Mouse (Mus musculus) CH12.LX (cell line): ENCODE data around the gene Lrrc10. TPM values are rescaled to one million over a fixed set of nuclear protein-coding genes. Genes with fewer than 3 reads are reported as not detected.
"Not testable (repeated sequence)": the region's sequence is repeated elsewhere in the genome, so short reads cannot be mapped to it uniquely, and the experiment has no call there.

Experiments
- DNase-seq: peaks from one replicate; pipeline ENCODE4 v3.0.0-alpha.2; 2013; ENCODE audit errors: extremely low read depth
- H3K27ac ChIP-seq: 2 replicates; pipeline ENCODE4 v1.5.1; 2012; ENCODE audit warnings: low read depth, mild to moderate bottlenecking, control low read depth, moderate library complexity; ENCODE audit not compliant: insufficient read depth
- H3K27me3 ChIP-seq: replicated peaks from 2 replicates; pipeline ENCODE3; 2012; ENCODE audit warnings: inconsistent platforms
- H3K36me3 ChIP-seq, 2 experiments: replicated peaks in 1 of 2; 2 replicates each; pipeline versions ENCODE3 to v1.6.1; 2012; ENCODE audit warnings: inconsistent platforms in 1 of 2, low read length in 1 of 2, mild to moderate bottlenecking in 1 of 2, mixed read lengths in 1 of 2, moderate library complexity in 1 of 2; ENCODE audit not compliant: control insufficient read depth in 1 of 2, insufficient read depth in 1 of 2
- H3K4me1 ChIP-seq, 2 experiments: 2 replicates each; pipeline ENCODE4 v1.6.1; 2012; ENCODE audit warnings: inconsistent platforms in 1 of 2, moderate library complexity in 1 of 2; ENCODE audit not compliant: insufficient read depth in 2 of 2, control insufficient read depth in 1 of 2
- H3K4me2 ChIP-seq: 2 replicates; pipeline ENCODE4 v1.6.1; 2012; ENCODE audit warnings: low read depth, mild to moderate bottlenecking, control low read depth; ENCODE audit not compliant: poor library complexity, insufficient read depth, severe bottlenecking
- H3K4me3 ChIP-seq, 3 experiments: fragments of 150-350 bp in 1 of 3; sonication (generic) in 1 of 3; replicated peaks in 1 of 3; 2 replicates each; pipeline versions ENCODE3 to v1.5.1; 2011 to 2012; ENCODE audit warnings: low read depth in 2 of 3, low read length in 2 of 3, mild to moderate bottlenecking in 2 of 3, moderate library complexity in 2 of 3, control low read depth in 1 of 3, improper control_type of control experiment in 1 of 3, inconsistent platforms in 1 of 3, mixed read lengths in 1 of 3; ENCODE audit not compliant: poor library complexity in 1 of 3
- H3K79me2 ChIP-seq: replicated peaks from 2 replicates; pipeline ENCODE4 v1.6.1; 2012; ENCODE audit warnings: mild to moderate bottlenecking, moderate library complexity; ENCODE audit not compliant: control insufficient read depth, poor library complexity, insufficient read depth, severe bottlenecking; ENCODE audit errors: extremely low read depth
- H3K9ac ChIP-seq: 2 replicates; pipeline ENCODE4 v1.6.1; 2012; ENCODE audit warnings: low read depth, mild to moderate bottlenecking, control low read depth, moderate library complexity; ENCODE audit not compliant: insufficient read depth
- H3K9me3 ChIP-seq: replicated peaks from 2 replicates; pipeline ENCODE3; 2012; ENCODE audit warnings: low read length, inconsistent platforms, mixed read lengths
- BHLHE40 ChIP-seq: IDR thresholded peaks from 2 replicates; pipeline ENCODE4 v1.6.1; 2011; ENCODE audit warnings: mild to moderate bottlenecking, low read depth, low read length, improper control_type of control experiment
- CHD1 ChIP-seq: IDR thresholded peaks from 2 replicates; pipeline ENCODE4 v1.6.1; 2012; ENCODE audit warnings: low read depth, low read length, improper control_type of control experiment, inconsistent platforms
- CTCF ChIP-seq, 2 experiments: IDR thresholded peaks in 1 of 2; conservative IDR thresholded peaks in 1 of 2; 2 replicates each; pipeline ENCODE4 v1.5.1; 2011 to 2012; ENCODE audit warnings: low read depth in 2 of 2, low read length in 2 of 2, improper control_type of control experiment in 1 of 2, inconsistent platforms in 1 of 2, mild to moderate bottlenecking in 1 of 2, moderate library complexity in 1 of 2
- HCFC1 ChIP-seq: IDR thresholded peaks from 2 replicates; pipeline ENCODE4 v1.6.1; 2012; ENCODE audit warnings: low read depth, mild to moderate bottlenecking, inconsistent platforms, low read length, improper control_type of control experiment
- IRF4 ChIP-seq: IDR thresholded peaks from 2 replicates; pipeline ENCODE4 v1.6.1; 2014; ENCODE audit warnings: low read depth, mild to moderate bottlenecking, inconsistent platforms, low read length, improper control_type of control experiment
- MAFK ChIP-seq: IDR thresholded peaks from 2 replicates; pipeline ENCODE4 v1.6.1; 2011; ENCODE audit warnings: low read length, improper control_type of control experiment; ENCODE audit not compliant: insufficient replicate concordance
- MAX ChIP-seq: IDR thresholded peaks from 2 replicates; pipeline ENCODE4 v1.6.1; 2011; ENCODE audit warnings: low read length, improper control_type of control experiment
- MAZ ChIP-seq: IDR thresholded peaks from 2 replicates; pipeline ENCODE4 v1.6.1; 2012; ENCODE audit warnings: low read depth, mild to moderate bottlenecking, inconsistent platforms, low read length, improper control_type of control experiment, moderate library complexity
- MXI1 ChIP-seq: IDR thresholded peaks from 2 replicates; pipeline ENCODE4 v1.6.1; 2011; ENCODE audit warnings: mild to moderate bottlenecking, low read depth, low read length, improper control_type of control experiment
- NELFE ChIP-seq: IDR thresholded peaks from 2 replicates; pipeline ENCODE4 v1.6.1; 2011; ENCODE audit warnings: low read depth, low read length, improper control_type of control experiment
- PAX5 ChIP-seq: IDR thresholded peaks from 2 replicates; pipeline ENCODE4 v1.6.1; 2012; ENCODE audit warnings: low read length, inconsistent platforms, mixed read lengths
- POLR2AphosphoS2 ChIP-seq: IDR thresholded peaks from 2 replicates; pipeline ENCODE4 v1.6.1; 2011; ENCODE audit warnings: low read depth, low read length, improper control_type of control experiment
- RAD21 ChIP-seq: IDR thresholded peaks from 2 replicates; pipeline ENCODE4 v1.6.1; 2011; ENCODE audit warnings: low read depth, mild to moderate bottlenecking, low read length, improper control_type of control experiment, moderate library complexity
- TCF12 ChIP-seq: IDR thresholded peaks from 2 replicates; pipeline ENCODE4 v1.6.1; 2014; ENCODE audit warnings: low read depth, mild to moderate bottlenecking, inconsistent platforms, low read length, improper control_type of control experiment
- UBTF ChIP-seq: IDR thresholded peaks from 2 replicates; pipeline ENCODE4 v1.6.1; 2012; ENCODE audit warnings: low read depth, mild to moderate bottlenecking, inconsistent platforms, low read length, improper control_type of control experiment, moderate library complexity
- USF1 ChIP-seq: IDR thresholded peaks from 2 replicates; pipeline ENCODE4 v1.6.1; 2014; ENCODE audit warnings: low read depth, mild to moderate bottlenecking, inconsistent platforms, low read length, improper control_type of control experiment
- ZC3H11A ChIP-seq: IDR thresholded peaks from 2 replicates; pipeline ENCODE4 v1.6.1; 2012; ENCODE audit warnings: low read depth, mild to moderate bottlenecking, inconsistent platforms, low read length, improper control_type of control experiment
- ZKSCAN1 ChIP-seq: IDR thresholded peaks from 2 replicates; pipeline ENCODE4 v1.6.1; 2012; ENCODE audit warnings: low read depth, inconsistent platforms, low read length, improper control_type of control experiment, borderline replicate concordance
- ZMIZ1 ChIP-seq: IDR thresholded peaks from 2 replicates; pipeline ENCODE4 v1.6.1; 2012; ENCODE audit warnings: low read depth, mild to moderate bottlenecking, inconsistent platforms, low read length, improper control_type of control experiment
- dilution Hi-C: fragments of 300-500 bp; cut with MboI; formaldehyde crosslinking; loops from 2 replicates; pipeline ENCODE4 v1.14.3; 2020; ENCODE audit warnings: low sequenced_read_pairs; ENCODE audit not compliant: extremely low pct_unique_long_range_greater_than_20kb, extremely low pct_ligation_motif_present
- in situ Hi-C: fragments of 300-500 bp; cut with MboI; formaldehyde crosslinking; loops from 3 replicates; pipeline ENCODE4 v1.14.3; 2019; ENCODE audit warnings: low sequenced_read_pairs, low pct_ligation_motif_present, low pct_unique_long_range_greater_than_20kb, mixed read lengths
- polyA plus RNA-seq: library from polyadenylated mRNA; unstranded; fragments of >175 nt; gene quantifications from 2 replicates; pipeline ENCODE4 v1.2.1, GENCODE M21; 2012; ENCODE audit warnings: low read depth; ENCODE audit not compliant: insufficient read length
- total RNA-seq, 2 experiments: library from RNA; depleted of rRNA; stranded (reverse); fragments of 300-350 nt in 1 of 2; fragments of >200 nt in 1 of 2; gene quantifications; 2 replicates each; pipeline ENCODE4 v1.2.3; 2012 to 2014

Gene Lrrc10
- total and polyA plus RNA-seq, 3 experiments = not detected

- H3K4me3 ChIP-seq = no peak overlapping the region
- dilution Hi-C loops = no loop called here
Measured at GRCm38 (mm10) chr10:117023693-117024092, 21.4 kb upstream of the Lrrc10 start.

GRCm38 (mm10) chr10:117025776-117026175 lies 19.4 kb upstream of the Lrrc10 start:
- H3K4me2 ChIP-seq, dilution Hi-C loops: not testable (repeated sequence)
- in situ Hi-C loops = loop anchor here (25.0 kb wide), 1 partner anchor 688 kb away; no protein-coding TSS in a partner anchor

More at GRCm38 (mm10) chr10:117023693-117024092, 21.4 kb upstream of the Lrrc10 start:
- Histone ChIP-seq H3K4me2 (no peak overlapping the region), H3K79me2 (no peaks in the 10 kb centered on the region), H3K27ac (no peak overlapping the region)
- no peak for TF ChIP-seq PAX5
- no peak for TF ChIP-seq ZKSCAN1
- no peak for TF ChIP-seq USF1
- no peak for TF ChIP-seq IRF4
- TF ChIP-seq RAD21 = no peak
- TF ChIP-seq ZMIZ1 = no peak
- TF ChIP-seq CHD1 = no peak
- no peak for TF ChIP-seq ZC3H11A
- no peak for TF ChIP-seq HCFC1
- TF ChIP-seq MAFK = no peak
- no peak for TF ChIP-seq MXI1
- no peak for TF ChIP-seq TCF12
- no peak for TF ChIP-seq MAZ
- no peak for TF ChIP-seq MAX
- no peak for TF ChIP-seq UBTF
- no peak for TF ChIP-seq CTCF (conservative IDR thresholded peaks at IDR 0.05 in 1 of 2, IDR thresholded peaks at IDR 0.05 in 1 of 2; ENCODE audit: low read depth in 2 of 2, low read length in 2 of 2)
- no peak for TF ChIP-seq POLR2AphosphoS2
- no peak for TF ChIP-seq BHLHE40
- TF ChIP-seq NELFE = no peak
- TF ChIP-seq, all 38 proteins: peak for 0
- Histone ChIP-seq H3K27me3 (peaks cover 15% of the 10 kb centered on the region), H3K9ac (no peak overlapping the region), H3K4me1 (peaks cover 10 to 12% of the 10 kb centered on the region in 2 experiments), H3K9me3 (no peaks in the 10 kb centered on the region), H3K36me3 (no peaks in the 10 kb centered on the region)
- DNase-seq = no peak
- in situ Hi-C loops = no loop called here

More at GRCm38 (mm10) chr10:117025776-117026175, 19.4 kb upstream of the Lrrc10 start:
- H3K4me1 ChIP-seq, H3K9ac ChIP-seq, DNase-seq, H3K4me3 ChIP-seq, H3K36me3 ChIP-seq, H3K27ac ChIP-seq, H3K79me2 ChIP-seq, H3K9me3 ChIP-seq: not testable (repeated sequence)
- peaks cover 16% of the 10 kb centered on the region for H3K27me3 ChIP-seq
